Mouse (Mus musculus) heart, postnatal 0 days (tissue): Measurements from ENCODE around the gene Lyrm7.

ENCODE experiments used
- CTCF ChIP-seq: IDR thresholded peaks from 2 replicates; pipeline ENCODE4 v1.5.1; 2016; ENCODE audit warnings: antibody characterized with exemption, control low read depth, low read depth
- EP300 ChIP-seq: IDR thresholded peaks from 2 replicates; pipeline ENCODE4 v1.6.1; 2016; ENCODE audit warnings: antibody characterized with exemption, low read depth

- TF ChIP-seq CTCF (no peak), EP300 (no peak)
Observed at GRCm38 (mm10) chr11:54902333-54903323, 41.9 kb upstream of the Lyrm7 start, which contains the start of gene Gpx3.
